Mouse (Mus musculus) C2C12 (cell line): ENCODE measurements at regions not wholly inside any gene's neighbourhood (a gene's known extent, or its start where the extent isn't known, plus 50 kb on each side); places are given as distances from the start of the nearest gene placed in this dataset.

Experiments
- H3K27me3 ChIP-seq: one replicate; pipeline ENCODE4 v1.6.1; 2011; ENCODE audit not compliant: control insufficient read depth, insufficient read depth, insufficient read length
- H3K36me3 ChIP-seq: one replicate; pipeline ENCODE4 v1.6.1; 2011; ENCODE audit not compliant: control insufficient read depth, insufficient read depth
- H3K4me3 ChIP-seq: one replicate; pipeline ENCODE4 v1.5.1; 2011; ENCODE audit warnings: mild to moderate bottlenecking, control low read depth; ENCODE audit not compliant: poor library complexity, insufficient read depth, severe bottlenecking
- H3K79me2 ChIP-seq: one replicate; pipeline ENCODE4 v1.6.1; 2011; ENCODE audit not compliant: control insufficient read depth, insufficient read depth
- H3K79me3 ChIP-seq: one replicate; pipeline ENCODE4 v1.6.1; 2011; ENCODE audit warnings: low read depth, control low read depth
- H3ac ChIP-seq: one replicate; pipeline ENCODE3; 2011; ENCODE audit warnings: low read depth; ENCODE audit not compliant: control insufficient read depth, insufficient read length
- CEBPB ChIP-seq: IDR thresholded peaks from one replicate; pipeline ENCODE4 v1.6.1; 2011; ENCODE audit warnings: low read depth, mild to moderate bottlenecking, control low read depth, moderate library complexity
- CTCF ChIP-seq: IDR thresholded peaks from one replicate; pipeline ENCODE4 v1.5.1; 2011; ENCODE audit not compliant: control insufficient read depth, insufficient read depth, insufficient read length
- FOSL1 ChIP-seq: IDR thresholded peaks from one replicate; pipeline ENCODE4 v1.8.0; 2011; ENCODE audit warnings: mild to moderate bottlenecking, low read length; ENCODE audit not compliant: poor library complexity, insufficient read depth, severe bottlenecking
- MAX ChIP-seq: IDR thresholded peaks from one replicate; pipeline ENCODE4 v1.6.1; 2011; ENCODE audit warnings: mild to moderate bottlenecking, control low read depth
- MYOD1 ChIP-seq: IDR thresholded peaks from one replicate; pipeline ENCODE4 v1.6.1; 2011; ENCODE audit warnings: low read depth; ENCODE audit not compliant: control insufficient read depth, insufficient read length
- MYOG ChIP-seq: IDR thresholded peaks from one replicate; pipeline ENCODE4 v1.6.1; 2011; ENCODE audit not compliant: control insufficient read depth, insufficient read length; ENCODE audit errors: extremely low read depth
- USF1 ChIP-seq: IDR thresholded peaks from one replicate; pipeline ENCODE4 v1.6.1; 2011; ENCODE audit warnings: low read depth, mild to moderate bottlenecking, control low read depth, moderate library complexity

DNA sequence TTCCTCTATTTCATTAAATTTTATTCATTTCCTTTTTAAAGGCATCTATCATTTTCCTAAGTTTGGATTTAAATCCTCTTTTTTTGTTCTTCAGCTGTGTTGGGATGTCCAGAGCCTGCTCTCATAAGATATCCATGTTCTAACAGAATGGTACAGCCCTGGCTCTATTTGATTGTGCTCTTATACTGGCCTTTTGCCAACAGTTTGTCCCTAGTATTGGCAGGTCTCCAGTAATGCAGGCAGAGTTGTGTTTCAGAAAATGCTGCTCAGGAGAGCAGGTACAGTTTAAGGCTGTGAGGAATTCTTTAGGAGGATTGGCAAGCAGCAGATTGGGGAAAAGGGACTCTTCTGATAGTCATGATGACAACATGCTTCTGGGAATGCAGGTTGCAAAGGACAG is 797.1 kb upstream of the Slit2 start:
- H3K36me3 ChIP-seq: no peaks in the 10 kb centered on the region
- H3ac ChIP-seq: no peak overlapping the region
- H3K4me3 ChIP-seq: no peak overlapping the region
- no peaks in the 10 kb centered on the region for H3K79me3 ChIP-seq
- TF ChIP-seq MYOG (no peak), FOSL1 (no peak), CEBPB (no peak), MYOD1 (no peak), CTCF (no peak), MAX (no peak), USF1 (no peak)
- H3K79me2 ChIP-seq: no peaks in the 10 kb centered on the region
- H3K27me3 ChIP-seq: no peaks in the 10 kb centered on the region

DNA sequence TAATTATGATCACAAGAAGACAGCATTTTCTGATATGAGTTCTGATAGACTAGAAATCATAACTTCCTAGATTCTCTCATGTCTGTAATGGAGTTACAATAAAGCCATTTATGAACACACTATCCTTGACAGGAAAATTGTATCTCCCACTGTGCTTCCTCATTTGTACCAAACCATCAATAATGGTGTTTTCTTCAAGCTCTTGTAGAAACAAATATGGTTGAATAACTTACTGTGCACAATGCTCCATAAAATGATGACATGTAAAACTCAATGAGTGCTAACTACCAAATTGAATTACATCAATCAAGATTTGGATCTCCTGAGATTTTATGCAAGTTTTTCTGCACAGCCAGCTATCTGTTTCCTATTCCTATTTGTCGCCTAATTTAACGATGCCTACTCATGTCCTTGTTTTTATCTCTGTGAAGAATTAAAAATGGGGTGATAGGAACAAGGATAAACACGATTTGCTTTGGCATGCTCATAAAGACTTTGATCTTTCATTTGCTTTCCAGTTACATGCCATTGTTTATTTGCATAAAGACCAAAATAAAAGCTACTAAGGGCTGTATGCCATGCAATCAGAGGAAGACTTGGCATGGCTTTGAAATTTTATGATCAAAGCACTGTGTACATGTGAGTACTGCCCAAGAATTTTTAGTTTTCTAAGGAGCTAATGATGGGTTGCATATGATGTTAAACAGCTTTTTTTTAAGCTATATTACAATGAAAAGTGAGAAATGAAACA is 780.6 kb upstream of the Slit2 start:
- Histone ChIP-seq H3K27me3 (no peaks in the 10 kb centered on the region), H3K4me3 (no peak overlapping the region), H3K79me3 (no peaks in the 10 kb centered on the region), H3ac (no peak overlapping the region), H3K36me3 (no peaks in the 10 kb centered on the region), H3K79me2 (no peaks in the 10 kb centered on the region)
- TF ChIP-seq MAX (no peak), CTCF (no peak), MYOG (no peak), FOSL1 (no peak), CEBPB (no peak), MYOD1 (no peak)

DNA sequence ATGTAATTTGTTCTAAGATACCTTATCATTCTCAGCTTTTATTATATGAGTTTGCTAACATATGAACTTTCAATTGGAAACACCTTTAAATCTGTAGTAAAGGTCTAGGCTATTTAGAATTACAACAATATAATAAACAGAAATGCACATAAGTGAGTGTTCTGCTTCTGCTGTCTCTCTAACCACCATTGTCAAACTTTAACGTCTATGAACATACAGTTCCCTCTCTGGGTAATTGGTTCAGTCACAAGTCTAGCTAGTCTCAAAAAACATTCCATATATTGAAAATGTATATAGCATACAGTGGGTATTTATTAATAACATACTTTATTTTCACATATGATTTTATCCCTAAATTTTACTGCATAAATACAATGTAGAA is 780.0 kb upstream of the Slit2 start:
- H3K79me3 ChIP-seq: no peaks in the 10 kb centered on the region
- H3ac ChIP-seq: no peak overlapping the region
- H3K79me2 ChIP-seq: no peaks in the 10 kb centered on the region
- no peak overlapping the region for H3K4me3 ChIP-seq
- no peak for TF ChIP-seq MAX
- no peak for TF ChIP-seq CEBPB
- no peak for TF ChIP-seq MYOG
- TF ChIP-seq FOSL1: no peak
- no peak for TF ChIP-seq MYOD1
- TF ChIP-seq CTCF: no peak
- TF ChIP-seq USF1: no peak
- no peaks in the 10 kb centered on the region for H3K27me3 ChIP-seq
- no peaks in the 10 kb centered on the region for H3K36me3 ChIP-seq

DNA sequence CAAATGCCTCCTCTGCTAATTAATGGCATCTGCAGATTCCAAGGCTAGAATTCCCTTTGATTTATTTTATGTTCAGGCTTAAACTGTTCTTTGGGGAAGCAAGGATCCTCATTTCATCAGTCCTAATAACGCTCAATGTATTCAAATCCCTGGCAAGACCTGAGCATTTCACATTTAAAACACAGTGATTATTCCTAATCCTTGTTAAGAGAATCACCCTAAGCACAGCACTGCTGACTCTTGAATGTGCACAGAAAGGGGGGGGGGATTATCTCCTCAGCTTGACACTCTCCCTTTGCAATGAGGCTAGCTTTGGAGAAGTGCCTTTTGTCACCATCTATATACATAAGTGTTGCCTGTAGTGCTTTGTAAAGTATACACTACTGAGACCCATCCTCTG is 772.4 kb upstream of the Slit2 start:
- H3K79me2 ChIP-seq: no peaks in the 10 kb centered on the region
- H3ac ChIP-seq: no peak overlapping the region
- H3K27me3 ChIP-seq: no peaks in the 10 kb centered on the region
- no peak overlapping the region for H3K4me3 ChIP-seq
- H3K79me3 ChIP-seq: no peaks in the 10 kb centered on the region
- TF ChIP-seq MYOD1 (no peak), CEBPB (no peak)
- H3K36me3 ChIP-seq: no peaks in the 10 kb centered on the region

DNA sequence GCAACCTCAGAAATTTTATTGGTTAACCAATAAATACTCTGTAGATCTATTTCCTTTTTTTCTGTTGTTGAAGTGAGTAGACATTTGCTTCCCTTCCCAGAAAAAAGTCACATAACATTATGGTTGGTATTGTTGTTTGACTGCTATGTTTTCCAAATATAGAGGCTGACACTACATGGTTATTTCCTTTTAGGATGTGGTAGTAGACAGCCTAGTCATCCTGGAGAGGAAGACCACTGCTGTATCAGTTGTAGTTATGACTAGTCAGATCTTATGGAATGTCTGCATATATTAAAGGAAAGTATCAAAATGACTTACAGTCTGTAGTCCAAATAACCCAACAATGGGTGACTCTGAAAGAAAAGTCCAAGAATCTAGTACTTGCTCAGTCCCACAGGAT is 767.5 kb upstream of the Slit2 start:
- H3ac ChIP-seq: no peak overlapping the region
- no peaks in the 10 kb centered on the region for H3K79me2 ChIP-seq
- H3K27me3 ChIP-seq: no peaks in the 10 kb centered on the region
- H3K79me3 ChIP-seq: no peaks in the 10 kb centered on the region
- no peaks in the 10 kb centered on the region for H3K36me3 ChIP-seq
- TF ChIP-seq MYOD1: no peak
- TF ChIP-seq USF1: no peak
- no peak for TF ChIP-seq MAX
- TF ChIP-seq FOSL1: no peak
- no peak for TF ChIP-seq CEBPB
- no peak for TF ChIP-seq MYOG
- no peak for TF ChIP-seq CTCF
- H3K4me3 ChIP-seq: no peak overlapping the region

DNA sequence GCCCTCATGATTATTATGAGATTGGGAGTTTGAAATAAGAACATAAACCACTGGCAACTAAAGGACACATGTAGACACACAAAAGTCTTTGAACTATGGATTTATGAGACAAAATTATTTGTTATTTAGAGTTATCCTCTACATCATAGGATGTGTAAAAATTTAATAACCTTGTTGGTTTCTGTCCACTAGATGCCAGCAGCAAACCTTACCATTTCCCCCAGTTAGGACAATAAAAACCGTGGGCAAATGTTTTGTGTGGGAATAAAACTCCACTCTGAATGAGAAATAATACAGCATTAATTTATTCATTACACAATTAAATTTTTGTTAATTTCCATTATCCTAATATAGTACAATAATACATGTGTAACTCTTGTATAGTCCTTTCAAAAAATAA is 757.7 kb upstream of the Slit2 start:
- TF ChIP-seq CEBPB (no peak), USF1 (no peak), FOSL1 (no peak), MAX (no peak), MYOG (no peak), MYOD1 (no peak), CTCF (no peak)
- no peak overlapping the region for H3ac ChIP-seq
- H3K27me3 ChIP-seq: no peaks in the 10 kb centered on the region
- no peaks in the 10 kb centered on the region for H3K79me2 ChIP-seq
- no peaks in the 10 kb centered on the region for H3K36me3 ChIP-seq
- H3K4me3 ChIP-seq: no peak overlapping the region
- H3K79me3 ChIP-seq: no peaks in the 10 kb centered on the region
